Mouse (Mus musculus): ENCODE data around the gene Slc37a2. TPM values are rescaled to one million over a fixed set of nuclear protein-coding genes. Genes with fewer than 3 reads are reported as not detected.
A peak's percentile ranks its signal among the peaks of the same experiment; 100 is the strongest.
"Not testable (repeated sequence)": the region's sequence is repeated elsewhere in the genome, so short reads cannot be mapped to it uniquely, and the experiment has no call there.

Gene Slc37a2
- total RNA-seq (2014; rRNA removed) = 1.9 and 2.7 TPM in 2 replicates
- 1.2 and 1.6 TPM in 2 replicates for polyA plus RNA-seq (2015; fragmentation: Nextera tagmentation; extraction: Ambion mirVana)

- Histone ChIP-seq H3K27me3 (ENCODE audit: insufficient read depth, low read length) (no peaks in the 10 kb centered on the region), H3K9me3 (ENCODE audit: low read length) (no peaks in the 10 kb centered on the region), H3K36me3 (ENCODE audit: insufficient read depth) (no peaks in the 10 kb centered on the region), H3K4me1 (ENCODE audit: insufficient read depth) (no peaks in the 10 kb centered on the region), H3K4me3 (ENCODE audit: low read depth, low read length) (peak within 1 kb of the TSS; percentile 36), H3K4me2 (ENCODE audit: low read depth) (peak within 1 kb of the TSS; percentile 77), H3K27ac (ENCODE audit: low read depth, low read length) (no peak within 1 kb of the TSS), H3K9ac (peak within 1 kb of the TSS; percentile 29; the same call in 1 of the 2 replicates)
- ATAC-seq = peak; percentile 90
- peak; percentile 81 for DNase-seq
- no peak for TF ChIP-seq CTCF (IDR thresholded peaks at IDR 0.05; ENCODE audit: low read depth)
- WGBS = 2% methylated on average over 38 of the region's 38 CpGs
Observed at GRCm38 (mm10) chr9:37255149-37255888, at the start of gene Slc37a2. Gene Slc37a2 (minus strand): TSS chr9:37255738.

- H3K9ac ChIP-seq = no peak overlapping the region
- H3K36me3 ChIP-seq (ENCODE audit: insufficient read depth) = no peaks in the 10 kb centered on the region
- DNase-seq (no peak), ATAC-seq (no peak)
- H3K4me3 ChIP-seq (ENCODE audit: low read depth, low read length) = no peak overlapping the region
- H3K27ac ChIP-seq (ENCODE audit: low read depth, low read length) = no peak overlapping the region
- H3K4me2 ChIP-seq (ENCODE audit: low read depth) = no peak overlapping the region
- WGBS = 93% methylated on average over 1 of the region's 1 CpGs
- no peaks in the 10 kb centered on the region for H3K27me3 ChIP-seq (ENCODE audit: insufficient read depth, low read length)
- H3K4me1 ChIP-seq (ENCODE audit: insufficient read depth) = no peaks in the 10 kb centered on the region
- H3K9me3 ChIP-seq (ENCODE audit: low read length) = no peaks in the 10 kb centered on the region
- TF ChIP-seq CTCF (IDR thresholded peaks at IDR 0.05; ENCODE audit: low read depth) = no peak
Observed at GRCm38 (mm10) chr9:37301720-37302119, 46.2 kb upstream of the Slc37a2 start.

- not testable (repeated sequence) for DNase-seq; H3K9ac ChIP-seq; H3K9me3 ChIP-seq (ENCODE audit: low read length); H3K36me3 ChIP-seq (ENCODE audit: insufficient read depth); H3K4me3 ChIP-seq (ENCODE audit: low read depth, low read length); H3K27me3 ChIP-seq (ENCODE audit: insufficient read depth, low read length); H3K4me2 ChIP-seq (ENCODE audit: low read depth); ATAC-seq; H3K4me1 ChIP-seq (ENCODE audit: insufficient read depth); H3K27ac ChIP-seq (ENCODE audit: low read depth, low read length)
- 61% methylated on average over 1 of the region's 1 CpGs for WGBS
Observed at GRCm38 (mm10) chr9:37300501-37300900, 45.0 kb upstream of the Slc37a2 start.

- Histone ChIP-seq H3K27ac (ENCODE audit: low read depth, low read length) (no peak overlapping the region), H3K9ac (no peak overlapping the region)
Observed at GRCm38 (mm10) chr9:37295586-37295985, 40.0 kb upstream of the Slc37a2 start.

GRCm38 (mm10) chr9:37266622-37267021 lies 11.1 kb upstream of the Slc37a2 start:
- Histone ChIP-seq H3K36me3 (ENCODE audit: insufficient read depth) (no peaks in the 10 kb centered on the region), H3K4me1 (ENCODE audit: insufficient read depth) (no peaks in the 10 kb centered on the region), H3K9me3 (ENCODE audit: low read length) (no peaks in the 10 kb centered on the region), H3K4me3 (ENCODE audit: low read depth, low read length) (no peak overlapping the region), H3K27me3 (ENCODE audit: insufficient read depth, low read length) (no peaks in the 10 kb centered on the region), H3K4me2 (ENCODE audit: low read depth) (no peak overlapping the region), H3K27ac (ENCODE audit: low read depth, low read length) (no peak overlapping the region), H3K9ac (no peak overlapping the region)
- ATAC-seq = no peak
- DNase-seq = no peak
- TF ChIP-seq CTCF (IDR thresholded peaks at IDR 0.05; ENCODE audit: low read depth) = no peak
- 95% methylated on average over 2 of the region's 2 CpGs for WGBS

More at GRCm38 (mm10) chr9:37295586-37295985, 40.0 kb upstream of the Slc37a2 start:
- H3K36me3 ChIP-seq (ENCODE audit: insufficient read depth) = no peaks in the 10 kb centered on the region
- no peak for DNase-seq
- H3K4me2 ChIP-seq (ENCODE audit: low read depth) = no peak overlapping the region
- ATAC-seq = no peak
- TF ChIP-seq CTCF (IDR thresholded peaks at IDR 0.05; ENCODE audit: low read depth) = no peak
- no peaks in the 10 kb centered on the region for H3K4me1 ChIP-seq (ENCODE audit: insufficient read depth)
- H3K27me3 ChIP-seq (ENCODE audit: insufficient read depth, low read length) = no peaks in the 10 kb centered on the region
- H3K9me3 ChIP-seq (ENCODE audit: low read length) = no peaks in the 10 kb centered on the region
- no peak overlapping the region for H3K4me3 ChIP-seq (ENCODE audit: low read depth, low read length)

- TF ChIP-seq CTCF (IDR thresholded peaks at IDR 0.05; ENCODE audit: low read depth) = peak; percentile 84
- H3K4me1 ChIP-seq (ENCODE audit: insufficient read depth) = no peaks in the 10 kb centered on the region
- DNase-seq = peak; percentile 92
- H3K36me3 ChIP-seq (ENCODE audit: insufficient read depth) = no peaks in the 10 kb centered on the region
- no peak overlapping the region for H3K27ac ChIP-seq (ENCODE audit: low read depth, low read length)
- no peaks in the 10 kb centered on the region for H3K9me3 ChIP-seq (ENCODE audit: low read length)
- ATAC-seq = peak; percentile 80
- 26% methylated on average over 7 of the region's 7 CpGs for WGBS
- H3K9ac ChIP-seq = no peak overlapping the region
- no peaks in the 10 kb centered on the region for H3K27me3 ChIP-seq (ENCODE audit: insufficient read depth, low read length)
- peak overlapping the region; percentile 77 for H3K4me2 ChIP-seq (ENCODE audit: low read depth)
- H3K4me3 ChIP-seq (ENCODE audit: low read depth, low read length) = peak overlapping the region; percentile 36
Observed at GRCm38 (mm10) chr9:37255889-37256225, 319 bp upstream of the Slc37a2 start.

DNA sequence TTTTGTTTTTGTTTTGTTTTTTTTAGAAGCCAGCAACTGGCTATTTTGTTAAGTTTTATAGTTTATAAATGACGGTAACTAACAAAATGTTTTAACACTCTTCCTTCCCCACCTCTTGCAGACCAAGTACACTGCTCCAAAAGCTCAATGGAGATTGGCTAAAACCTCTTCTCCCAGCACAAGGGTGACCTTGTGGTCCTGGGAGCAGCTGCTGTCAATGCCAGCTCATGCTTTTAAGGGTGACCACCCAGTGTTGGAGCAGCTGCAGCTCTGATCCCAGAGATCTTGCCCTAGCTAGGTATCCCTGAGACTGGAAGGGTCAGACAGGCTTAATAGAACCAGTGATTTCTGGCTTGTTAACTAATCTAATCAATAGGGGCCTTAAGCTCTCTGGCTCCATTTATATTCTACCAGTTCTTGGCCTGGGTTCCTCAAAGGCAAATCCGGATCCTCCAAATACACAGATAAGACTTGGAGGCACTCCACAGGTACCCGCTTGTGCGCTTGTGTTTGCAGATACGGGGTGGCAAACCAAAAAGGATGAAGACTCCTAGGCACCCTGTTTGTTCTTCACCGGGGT lies 917 bp downstream of the Slc37a2 start:
- WGBS = 26% methylated on average over 6 of the region's 6 CpGs
- peak overlapping the region; percentile 77 for H3K4me2 ChIP-seq (ENCODE audit: low read depth)
- no peak overlapping the region for H3K27ac ChIP-seq (ENCODE audit: low read depth, low read length)
- no peak overlapping the region for H3K9ac ChIP-seq
- H3K36me3 ChIP-seq (ENCODE audit: insufficient read depth) = no peaks in the 10 kb centered on the region
- H3K4me1 ChIP-seq (ENCODE audit: insufficient read depth) = no peaks in the 10 kb centered on the region
- no peaks in the 10 kb centered on the region for H3K27me3 ChIP-seq (ENCODE audit: insufficient read depth, low read length)
- no peaks in the 10 kb centered on the region for H3K9me3 ChIP-seq (ENCODE audit: low read length)
- ATAC-seq = no peak; the same call in 1 of the 2 replicates
- no peak for DNase-seq
- TF ChIP-seq CTCF (IDR thresholded peaks at IDR 0.05; ENCODE audit: low read depth) = no peak
- peak overlapping the region; percentile 36 for H3K4me3 ChIP-seq (ENCODE audit: low read depth, low read length)

Measured in forebrain, postnatal 0 days (tissue).